Comparison of ENCODE assay signal across 9 mouse cellular contexts in genomic region chr9:57761563-57762551, GRCm38 (mm10). TPM values are rescaled to one million over a fixed set of nuclear protein-coding genes. Genes with fewer than 3 reads are reported as not detected.
DNase-seq lines count a peak whose midpoint lies in the region; ATAC-seq and TF ChIP-seq lines count a peak whose summit lies in the region.
"Had no signal": no experiment of that assay in that cellular context is flagged by ENCODE, and none has a peak within 500 bp of the region (broad histone marks: within the 10 kb centered on the region; RNA-seq: fewer than 3 reads in every experiment).

No protein-coding gene starts in this region.

- no peak for TF ChIP-seq EP300 in liver, embryonic 14.5 days (IDR thresholded peaks at IDR 0.05; ENCODE audit: low read depth)

- no peaks in the 10 kb centered on the region for H3K27me3 ChIP-seq in heart, embryonic 13.5 days (replicated peaks)
- no peaks in the 10 kb centered on the region for H3K27me3 ChIP-seq in hindbrain, embryonic 14.5 days (ENCODE audit: control insufficient read depth, insufficient read depth, low read length)
- H3K27me3 ChIP-seq in liver, embryonic 14.5 days (ENCODE audit: control insufficient read depth, insufficient read depth, low read length): no peaks in the 10 kb centered on the region
- H3K27me3 ChIP-seq: Patski had no signal

- no peak for ATAC-seq in heart, embryonic 13.5 days (ENCODE audit: extremely low read depth, insufficient number of reproducible peaks, low FRiP score, low TSS enrichment)
- ATAC-seq in hindbrain, embryonic 14.5 days (ENCODE audit: low FRiP score): no peak
- no peak for ATAC-seq in liver, embryonic 14.5 days (ENCODE audit: insufficient read depth)
- no peak for ATAC-seq in frontal cortex, adult (ENCODE audit: low TSS enrichment)
- ATAC-seq: Patski had no signal

- peaks cover 51% of the 10 kb centered on the region for H3K36me3 ChIP-seq in heart, embryonic 13.5 days
- H3K36me3 ChIP-seq in hindbrain, embryonic 14.5 days (replicated peaks; ENCODE audit: control insufficient read depth, insufficient read depth): peaks cover 45% of the 10 kb centered on the region
- peaks cover 56% of the 10 kb centered on the region for H3K36me3 ChIP-seq in liver, embryonic 14.5 days (replicated peaks; ENCODE audit: control insufficient read depth, insufficient read depth, low read depth)

- no peak for TF ChIP-seq CTCF in liver, embryonic 14.5 days (IDR thresholded peaks at IDR 0.05; ENCODE audit: low read depth)

- H3K9me3 ChIP-seq in heart, embryonic 13.5 days: no peaks in the 10 kb centered on the region
- no peaks in the 10 kb centered on the region for H3K9me3 ChIP-seq in hindbrain, embryonic 14.5 days (ENCODE audit: control insufficient read depth, low read length)
- no peaks in the 10 kb centered on the region for H3K9me3 ChIP-seq in liver, embryonic 14.5 days (ENCODE audit: control insufficient read depth, low read length)

- peak overlapping the region; percentile 99 for H3K9ac ChIP-seq in heart, embryonic 13.5 days
- H3K9ac ChIP-seq in hindbrain, embryonic 14.5 days: no peak overlapping the region
- peak overlapping the region; percentile 99 for H3K9ac ChIP-seq in liver, embryonic 14.5 days (replicated peaks)

- DNase-seq in heart, adult 9 months (ENCODE audit: low spot score in 2 of 2): no peak
- peak; percentile 59 for DNase-seq in brain, adult 2 months (ENCODE audit: low read depth, low spot score)
- DNase-seq in hindbrain, embryonic 14.5 days (ENCODE audit: low spot score): no peak
- DNase-seq in liver, embryonic 14.5 days (ENCODE audit: low read depth in 3 of 3, low spot score in 3 of 3): no peak
- peak; percentile 71 for DNase-seq in thymus, postnatal 4 days
- DNase-seq in layer of hippocampus, postnatal 10 days (ENCODE audit: low spot score in 2 of 2): no peak

- peak overlapping the region; percentile 88 for H3K4me2 ChIP-seq in heart, embryonic 13.5 days
- H3K4me2 ChIP-seq in hindbrain, embryonic 14.5 days (replicated peaks): peak overlapping the region; percentile 98
- H3K4me2 ChIP-seq in liver, embryonic 14.5 days (ENCODE audit: low read depth): peak overlapping the region; percentile 87

- peak overlapping the region; percentile 97 for H3K4me3 ChIP-seq in heart, embryonic 13.5 days
- no peak overlapping the region for H3K4me3 ChIP-seq in hindbrain, embryonic 14.5 days (replicated peaks; ENCODE audit: low read length)
- peak overlapping the region; percentile 87 to 88 for H3K4me3 ChIP-seq in liver, embryonic 14.5 days (ENCODE audit: insufficient read depth in 1 of 2, low read depth in 2 of 2, low read length in 2 of 2)

- 92% methylated on average over 13 of the region's 13 CpGs for WGBS in heart, embryonic 13.5 days
- WGBS in hindbrain, embryonic 14.5 days: 92% methylated on average over 13 of the region's 13 CpGs
- WGBS in liver, embryonic 14.5 days (ENCODE audit: insufficient replicate concordance): 90% methylated on average over 13 of the region's 13 CpGs

- H3K4me1 ChIP-seq in heart, embryonic 13.5 days: peaks cover 60% of the 10 kb centered on the region
- peaks cover 25% of the 10 kb centered on the region for H3K4me1 ChIP-seq in hindbrain, embryonic 14.5 days (replicated peaks; ENCODE audit: control insufficient read depth, insufficient read depth, low read length)
- peaks cover 57 to 62% of the 10 kb centered on the region in 2 experiments for H3K4me1 ChIP-seq in liver, embryonic 14.5 days (replicated peaks; ENCODE audit: control insufficient read depth in 2 of 2, insufficient read depth in 2 of 2, low read length in 1 of 2)

- peak overlapping the region; percentile 100; the same call in 1 of the 2 replicates for H3K27ac ChIP-seq in heart, embryonic 13.5 days (replicated peaks)
- no peak overlapping the region for H3K27ac ChIP-seq in hindbrain, embryonic 14.5 days
- H3K27ac ChIP-seq in liver, embryonic 14.5 days: peak overlapping the region; percentile 89

RNA-seq across cellular contexts. Expression of gene Clk3, which starts 3.8 kb away (rescaled TPM):
- 56.1 and 57.1 TPM in 2 replicates for polyA plus RNA-seq in heart, embryonic 13.5 days (2015; fragmentation: Nextera tagmentation; extraction: Ambion mirVana)
- polyA plus RNA-seq in hindbrain, embryonic 14.5 days (2014; fragmentation: Nextera tagmentation; extraction: Ambion mirVana): 55.8 and 65.2 TPM in 2 replicates
- polyA plus RNA-seq in liver, embryonic 14.5 days (2012; rRNA removed): 110 and 136 TPM in 2 replicates
- polyA plus RNA-seq in liver, embryonic 14.5 days (2014; fragmentation: Nextera tagmentation; extraction: Ambion mirVana): 88.0 and 95.0 TPM in 2 replicates
- 10 to 100 TPM; 64.3 to 66.9 TPM for total RNA-seq in layer of hippocampus, postnatal 10 days (2021)

RNA-seq across cellular contexts. Expression of gene Edc3, which starts 53.5 kb away (rescaled TPM):
- 16.2 and 17.5 TPM in 2 replicates for polyA plus RNA-seq in heart, embryonic 13.5 days (2015; fragmentation: Nextera tagmentation; extraction: Ambion mirVana)
- polyA plus RNA-seq in hindbrain, embryonic 14.5 days (2014; fragmentation: Nextera tagmentation; extraction: Ambion mirVana): 22.1 and 23.5 TPM in 2 replicates
- polyA plus RNA-seq in liver, embryonic 14.5 days (2012; rRNA removed): 6.9 and 7.2 TPM in 2 replicates
- polyA plus RNA-seq in liver, embryonic 14.5 days (2014; fragmentation: Nextera tagmentation; extraction: Ambion mirVana): 10.3 and 12.8 TPM in 2 replicates
- total RNA-seq in layer of hippocampus, postnatal 10 days (2021): 10 to 100 TPM; 14.6 to 16.0 TPM

Comparison
In these comparisons a context has a peak if more than half of its experiments do, and no peak if none do; other contexts are left out.
1. DNase-seq: peak in brain, adult 2 months (single experiment) and thymus, postnatal 4 days (single experiment); none in heart, adult 9 months (0 of 2), hindbrain, embryonic 14.5 days (single experiment), liver, embryonic 14.5 days (0 of 3) and layer of hippocampus, postnatal 10 days (0 of 2).
2. Peak in every context shown above with its lines, with median percentiles within 50 percentile points of each other: H3K4me2 ChIP-seq.